Mouse (Mus musculus) heart, embryonic 14.5 days (tissue): ENCODE results near the gene Nrsn2. TPM values are rescaled to one million over a fixed set of nuclear protein-coding genes. Genes with fewer than 3 reads are reported as not detected.

Experiments used
- ATAC-seq: fragments of 200-750 bp; cut with Nextera tagmentation; 2 replicates; pipeline ENCODE4 v1.8.0; 2017; ENCODE audit warnings: low read depth, moderate TSS enrichment; ENCODE audit not compliant: insufficient number of reproducible peaks, insufficient read depth, low FRiP score
- H3K27ac ChIP-seq, 2 experiments: fragments of 200-500 bp in 1 of 2; fragments of 300-500 bp in 1 of 2; sonication (generic) in 1 of 2; replicated peaks in 1 of 2; 2 replicates each; pipeline ENCODE4 v1.5.1; 2012 to 2014; ENCODE audit warnings: low read depth in 2 of 2, low read length in 2 of 2, control low read depth in 1 of 2, mild to moderate bottlenecking in 1 of 2, mixed read lengths in 1 of 2; ENCODE audit not compliant: control insufficient read depth in 1 of 2, insufficient read depth in 1 of 2
- H3K27me3 ChIP-seq: fragments of 300-500 bp; sonication (generic); 2 replicates; pipeline ENCODE4 v1.6.1; 2014; ENCODE audit warnings: mild to moderate bottlenecking, low read length, control low read depth; ENCODE audit not compliant: control insufficient read depth, insufficient read depth
- H3K36me3 ChIP-seq: fragments of 300-500 bp; sonication (generic); 2 replicates; pipeline ENCODE4 v1.6.1; 2014; ENCODE audit warnings: mild to moderate bottlenecking, control low read depth, low read length, mixed read lengths; ENCODE audit not compliant: control insufficient read depth, insufficient read depth
- H3K4me1 ChIP-seq, 2 experiments: fragments of 200-500 bp in 1 of 2; fragments of 300-500 bp in 1 of 2; sonication (generic) in 1 of 2; 2 replicates each; pipeline ENCODE4 v1.6.1; 2012 to 2014; ENCODE audit warnings: low read length in 2 of 2, control low read depth in 1 of 2, mixed read lengths in 1 of 2; ENCODE audit not compliant: control insufficient read depth in 2 of 2, insufficient read depth in 2 of 2
- H3K4me2 ChIP-seq: fragments of 300-500 bp; sonication (generic); 2 replicates; pipeline ENCODE4 v1.6.1; 2014; ENCODE audit warnings: mild to moderate bottlenecking, low read length
- H3K4me3 ChIP-seq, 2 experiments: fragments of 200-500 bp in 1 of 2; fragments of 300-500 bp in 1 of 2; sonication (generic) in 1 of 2; 2 replicates each; pipeline ENCODE4 v1.5.1; 2012 to 2014; ENCODE audit warnings: low read length in 2 of 2, mild to moderate bottlenecking in 2 of 2, control low read depth in 1 of 2, low read depth in 1 of 2, moderate library complexity in 1 of 2; ENCODE audit not compliant: control insufficient read depth in 1 of 2, insufficient read depth in 1 of 2
- H3K9ac ChIP-seq: fragments of 300-500 bp; sonication (generic); 2 replicates; pipeline ENCODE4 v1.6.1; 2014; ENCODE audit warnings: mild to moderate bottlenecking, low read length
- H3K9me3 ChIP-seq: fragments of 300-500 bp; sonication (generic); 2 replicates; pipeline ENCODE4 v1.6.1; 2016; ENCODE audit warnings: low read length, control low read depth; ENCODE audit not compliant: control insufficient read depth
- WGBS: fragments of 180-500 bp; shearing (Covaris S2); extraction: QIAGEN DNeasy Blood & Tissue Kit; methylation state at CpG from one replicate; pipeline ENCODE4 v1.1.7; 2014; 5-methylcytosine and 5-hydroxymethylcytosine counted together
- polyA plus RNA-seq: library from polyadenylated mRNA; unstranded; fragments of >200 nt; fragmentation: Nextera tagmentation; extraction: Ambion mirVana; gene quantifications from 2 replicates; pipeline ENCODE4 v1.2.1, GENCODE M21; 2014

The Nrsn2 gene
- polyA plus RNA-seq, 1 experiment from 2014 or later: 3.8 TPM

- Histone ChIP-seq H3K4me2 (peak within 1 kb of the TSS; percentile 97), H3K9ac (peak within 1 kb of the TSS; percentile 99), H3K27me3 (no peaks in the 10 kb centered on the region), H3K36me3 (peaks cover 17% of the 10 kb centered on the region), H3K4me1 (peaks cover 14 to 38% of the 10 kb centered on the region in 2 experiments), H3K4me3 (peak within 1 kb of the TSS; percentile 95 to 99), H3K27ac (peak within 1 kb of the TSS; percentile 99 to 100), H3K9me3 (no peaks in the 10 kb centered on the region)
- WGBS: under 1% methylated on average over 88 of the region's 104 CpGs
- ATAC-seq: peak; percentile 58
Measured at GRCm38 (mm10) chr2:152397680-152398435, 21.4 kb upstream of the Nrsn2 start, which contains the start of gene Sox12. Gene Sox12, minus strand, starts transcription at chr2:152398063.

GRCm38 (mm10) chr2:152397004-152397589 lies 20.7 kb upstream of the Nrsn2 start:
- Histone ChIP-seq H3K4me2 (peak overlapping the region; percentile 97), H3K27ac (peak overlapping the region; percentile 99 to 100), H3K9ac (peak overlapping the region; percentile 99), H3K9me3 (no peaks in the 10 kb centered on the region), H3K4me3 (peak overlapping the region; percentile 95 to 99), H3K36me3 (peaks cover 17% of the 10 kb centered on the region), H3K4me1 (peaks cover 14 to 38% of the 10 kb centered on the region in 2 experiments), H3K27me3 (no peaks in the 10 kb centered on the region)
- ATAC-seq: 0 out of 2 replicates have a peak, but pooled peaks have one; percentile 6
- under 1% methylated on average over 61 of the region's 77 CpGs for WGBS

- Histone ChIP-seq H3K27me3 (no peaks in the 10 kb centered on the region), H3K9me3 (no peaks in the 10 kb centered on the region), H3K4me3 (peak overlapping the region; percentile 95 to 99), H3K9ac (peak overlapping the region; percentile 99), H3K4me1 (peaks cover 14 to 38% of the 10 kb centered on the region in 2 experiments), H3K4me2 (peak overlapping the region; percentile 97), H3K27ac (peak overlapping the region; percentile 99 to 100), H3K36me3 (peaks cover 17% of the 10 kb centered on the region)
- peak; percentile 75 for ATAC-seq
- under 1% methylated on average over 42 of the region's 46 CpGs for WGBS
Measured at GRCm38 (mm10) chr2:152396110-152397003, 19.9 kb upstream of the Nrsn2 start.

DNA sequence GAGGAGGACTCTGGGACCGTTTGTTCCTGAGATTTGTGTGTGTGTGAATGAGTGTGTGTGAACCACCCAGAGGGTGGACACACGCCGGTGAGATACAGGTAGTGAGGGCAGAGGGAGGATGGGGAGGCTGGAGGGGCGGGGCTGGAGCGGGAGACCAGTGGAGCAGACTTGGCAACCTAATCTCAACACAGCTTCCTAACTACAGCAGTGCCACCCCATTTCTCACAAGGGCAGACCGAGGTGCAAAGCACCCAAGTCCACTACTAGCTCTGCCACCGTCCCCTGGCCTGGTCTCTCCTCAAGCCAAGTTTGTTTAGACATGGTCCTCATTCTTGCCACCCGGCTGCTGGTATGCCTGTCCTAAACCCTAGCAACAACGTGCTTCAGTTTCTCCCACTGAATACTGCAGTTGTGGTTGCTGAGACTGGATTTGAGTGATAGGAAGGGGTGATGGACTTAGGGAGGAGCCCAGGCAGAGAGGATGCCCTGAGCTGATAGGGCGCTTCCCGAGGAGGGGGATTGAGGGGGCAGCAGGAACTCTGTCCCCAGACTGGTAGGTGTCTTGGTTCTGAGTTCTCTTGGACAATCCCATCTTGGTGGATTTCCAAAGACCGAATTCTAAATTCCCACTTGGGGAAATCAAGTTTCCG lies 19.0 kb upstream of the Nrsn2 start:
- Histone ChIP-seq H3K27me3 (no peaks in the 10 kb centered on the region), H3K9ac (peak overlapping the region; percentile 76), H3K4me1 (peaks cover 14 to 38% of the 10 kb centered on the region in 2 experiments), H3K4me3 (peak overlapping the region; percentile 95 to 99), H3K9me3 (no peaks in the 10 kb centered on the region), H3K4me2 (peak overlapping the region; percentile 97), H3K27ac (peak overlapping the region in 1 of 2 experiments; percentile 100; a peak in 3 of 4 replicates), H3K36me3 (peaks cover 17% of the 10 kb centered on the region)
- no peak for ATAC-seq
- WGBS: 14% methylated on average over 12 of the region's 13 CpGs

GRCm38 (mm10) chr2:152393225-152394017 lies 17.0 kb upstream of the Nrsn2 start:
- WGBS: 47% methylated on average over 9 of the region's 9 CpGs
- no peaks in the 10 kb centered on the region for H3K9me3 ChIP-seq
- H3K4me3 ChIP-seq: no peak overlapping the region; a peak in 1 of 4 replicates
- peak overlapping the region; percentile 97 for H3K4me2 ChIP-seq
- H3K4me1 ChIP-seq: peaks cover 14 to 28% of the 10 kb centered on the region in 2 experiments
- H3K27me3 ChIP-seq: no peaks in the 10 kb centered on the region
- ATAC-seq: no peak
- H3K36me3 ChIP-seq: peaks cover 17% of the 10 kb centered on the region
- peak overlapping the region; percentile 60 to 61 for H3K27ac ChIP-seq
- peak overlapping the region; percentile 41; the same call in 1 of the 2 replicates for H3K9ac ChIP-seq

DNA sequence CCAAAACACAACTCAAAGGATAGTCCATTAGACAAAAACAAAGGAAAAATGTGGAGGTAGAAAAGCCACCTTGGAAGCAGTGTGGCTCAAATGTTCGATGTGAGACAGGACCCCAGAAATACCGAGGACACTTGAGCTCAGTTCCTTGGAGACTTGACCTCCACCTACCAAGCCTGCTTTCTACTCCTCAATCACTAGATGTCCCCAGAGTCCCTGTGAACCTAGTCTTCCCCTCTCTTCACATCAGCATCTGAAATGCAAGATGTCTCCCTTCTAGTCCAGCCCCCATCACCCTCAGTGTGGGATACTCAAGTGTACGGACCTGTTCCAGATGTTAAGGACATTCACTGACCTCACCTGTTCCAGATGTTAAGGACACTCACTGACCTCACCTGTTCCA lies 16.3 kb upstream of the Nrsn2 start:
- peaks cover 14 to 28% of the 10 kb centered on the region in 2 experiments for H3K4me1 ChIP-seq
- no peak overlapping the region for H3K27ac ChIP-seq
- no peak for ATAC-seq
- WGBS: 15% methylated on average over 3 of the region's 3 CpGs
- no peak overlapping the region for H3K9ac ChIP-seq
- H3K9me3 ChIP-seq: no peaks in the 10 kb centered on the region
- H3K4me3 ChIP-seq: no peak overlapping the region
- no peak overlapping the region for H3K4me2 ChIP-seq
- H3K27me3 ChIP-seq: no peaks in the 10 kb centered on the region
- H3K36me3 ChIP-seq: peaks cover 17% of the 10 kb centered on the region
